Mouse (Mus musculus) heart, embryonic 15.5 days (tissue): ENCODE data around the gene Tbc1d8. TPM values are rescaled to one million over a fixed set of nuclear protein-coding genes. Genes with fewer than 3 reads are reported as not detected.

Experiments used
- ATAC-seq: fragments of 200-750 bp; cut with Nextera tagmentation; replicated peaks from 2 replicates; pipeline ENCODE4 v1.8.0; 2017; ENCODE audit warnings: low read depth, moderate TSS enrichment; ENCODE audit not compliant: insufficient number of reproducible peaks, insufficient read depth, low FRiP score
- H3K27ac ChIP-seq: fragments of 300-500 bp; sonication (generic); 2 replicates; pipeline ENCODE4 v1.5.1; 2015; ENCODE audit warnings: mild to moderate bottlenecking, inconsistent platforms
- H3K27me3 ChIP-seq: fragments of 300-500 bp; sonication (generic); 2 replicates; pipeline ENCODE4 v1.6.1; 2015; ENCODE audit warnings: inconsistent platforms
- H3K36me3 ChIP-seq: fragments of 300-500 bp; sonication (generic); 2 replicates; pipeline ENCODE4 v1.6.1; 2015; ENCODE audit warnings: mild to moderate bottlenecking, inconsistent platforms
- H3K4me1 ChIP-seq: fragments of 300-500 bp; sonication (generic); replicated peaks from 2 replicates; pipeline ENCODE4 v1.6.1; 2015; ENCODE audit warnings: inconsistent platforms
- H3K4me2 ChIP-seq: fragments of 300-500 bp; sonication (generic); 2 replicates; pipeline ENCODE4 v1.6.1; 2015; ENCODE audit warnings: inconsistent platforms, mild to moderate bottlenecking, moderate library complexity
- H3K4me3 ChIP-seq: fragments of 300-500 bp; sonication (generic); 2 replicates; pipeline ENCODE4 v1.5.1; 2015; ENCODE audit warnings: mild to moderate bottlenecking, inconsistent platforms
- H3K9ac ChIP-seq: fragments of 300-500 bp; sonication (generic); 2 replicates; pipeline ENCODE4 v1.6.1; 2015; ENCODE audit warnings: mild to moderate bottlenecking, inconsistent platforms
- H3K9me3 ChIP-seq: fragments of 300-500 bp; sonication (generic); replicated peaks from 2 replicates; pipeline ENCODE4 v1.6.1; 2016; ENCODE audit warnings: inconsistent platforms
- WGBS: fragments of 180-500 bp; shearing (Covaris S2); methylation state at CpG from one replicate; pipeline ENCODE4 v1.1.7; 2015; ENCODE audit warnings: mixed read lengths; 5-methylcytosine and 5-hydroxymethylcytosine counted together
- polyA plus RNA-seq: library from polyadenylated mRNA; unstranded; fragments of >200 nt; fragmentation: Nextera tagmentation; extraction: Ambion mirVana; gene quantifications from 2 replicates; pipeline ENCODE4 v1.2.1, GENCODE M21; 2015

Tbc1d8 gene
- polyA plus RNA-seq, 1 experiment from 2014 or later, result 10.4 TPM

- Histone ChIP-seq H3K27me3 (no peaks in the 10 kb centered on the region), H3K27ac (no peak overlapping the region), H3K4me2 (no peak overlapping the region), H3K9ac (no peak overlapping the region), H3K4me3 (no peak overlapping the region), H3K9me3 (no peaks in the 10 kb centered on the region), H3K36me3 (no peaks in the 10 kb centered on the region), H3K4me1 (no peaks in the 10 kb centered on the region)
- ATAC-seq, result no peak
- 4% methylated on average over 1 of the region's 1 CpGs for WGBS
These were observed 25.7 kb upstream of the Tbc1d8 start for GRCm38 (mm10) chr1:39504261-39504660.

- H3K4me2 ChIP-seq, result no peak overlapping the region
- no peak overlapping the region for H3K27ac ChIP-seq
- no peaks in the 10 kb centered on the region for H3K27me3 ChIP-seq
- H3K36me3 ChIP-seq, result no peaks in the 10 kb centered on the region
- WGBS, result 77% methylated on average over 17 of the region's 17 CpGs
- H3K9me3 ChIP-seq, result no peaks in the 10 kb centered on the region
- no peak overlapping the region for H3K4me3 ChIP-seq
- no peak overlapping the region for H3K9ac ChIP-seq
- ATAC-seq, result no peak
- H3K4me1 ChIP-seq, result no peaks in the 10 kb centered on the region
These were observed 24.5 kb upstream of the Tbc1d8 start for GRCm38 (mm10) chr1:39502817-39503633.

- no peak; the same call in 1 of the 2 replicates for ATAC-seq
- Histone ChIP-seq H3K4me3 (no peak overlapping the region), H3K4me1 (no peaks in the 10 kb centered on the region), H3K27ac (no peak overlapping the region), H3K27me3 (no peaks in the 10 kb centered on the region), H3K36me3 (no peaks in the 10 kb centered on the region), H3K9ac (no peak overlapping the region), H3K9me3 (no peaks in the 10 kb centered on the region), H3K4me2 (no peak overlapping the region)
- 64% methylated on average over 2 of the region's 2 CpGs for WGBS
These were observed 21.0 kb upstream of the Tbc1d8 start for GRCm38 (mm10) chr1:39499485-39499941.

- no peak overlapping the region for H3K4me3 ChIP-seq
- no peaks in the 10 kb centered on the region for H3K4me1 ChIP-seq
- no peak overlapping the region for H3K27ac ChIP-seq
- no peaks in the 10 kb centered on the region for H3K9me3 ChIP-seq
- H3K36me3 ChIP-seq, result no peaks in the 10 kb centered on the region
- H3K27me3 ChIP-seq, result no peaks in the 10 kb centered on the region
- ATAC-seq, result no peak
- 83% methylated on average over 11 of the region's 11 CpGs for WGBS
- no peak overlapping the region for H3K9ac ChIP-seq
- H3K4me2 ChIP-seq, result no peak overlapping the region
These were observed 19.2 kb upstream of the Tbc1d8 start for GRCm38 (mm10) chr1:39497748-39498147.

DNA sequence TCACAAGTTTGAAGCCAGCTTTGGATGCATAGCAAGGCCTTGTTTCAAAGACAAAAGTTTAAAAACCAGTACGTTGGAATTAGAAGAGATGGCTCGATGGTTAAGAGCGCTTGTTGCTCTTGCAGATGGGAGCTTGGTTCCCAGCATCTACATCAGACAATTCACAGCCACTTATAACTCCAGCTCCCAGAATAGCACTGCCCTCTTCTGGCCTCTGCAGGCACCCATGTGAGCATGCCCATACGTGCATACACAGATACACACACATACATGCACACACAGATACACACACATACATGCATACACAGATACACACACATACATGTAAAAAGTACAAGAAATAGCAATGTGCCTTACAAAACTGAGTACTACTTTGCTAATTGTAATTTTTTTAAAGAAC is 18.4 kb upstream of the Tbc1d8 start:
- H3K27ac ChIP-seq, result no peak overlapping the region
- no peak overlapping the region for H3K9ac ChIP-seq
- 88% methylated on average over 4 of the region's 4 CpGs for WGBS
- no peak overlapping the region for H3K4me2 ChIP-seq
- no peaks in the 10 kb centered on the region for H3K27me3 ChIP-seq
- H3K36me3 ChIP-seq, result no peaks in the 10 kb centered on the region
- H3K4me3 ChIP-seq, result no peak overlapping the region
- no peaks in the 10 kb centered on the region for H3K9me3 ChIP-seq
- H3K4me1 ChIP-seq, result no peaks in the 10 kb centered on the region
- no peak for ATAC-seq

- H3K36me3 ChIP-seq, result no peaks in the 10 kb centered on the region
- no peaks in the 10 kb centered on the region for H3K4me1 ChIP-seq
- H3K27ac ChIP-seq, result no peak overlapping the region
- H3K4me3 ChIP-seq, result no peak overlapping the region
- WGBS, result 63% methylated on average over 3 of the region's 3 CpGs
- ATAC-seq, result no peak
- H3K4me2 ChIP-seq, result no peak overlapping the region
- H3K27me3 ChIP-seq, result no peaks in the 10 kb centered on the region
- H3K9ac ChIP-seq, result no peak overlapping the region
- no peaks in the 10 kb centered on the region for H3K9me3 ChIP-seq
These were observed 15.1 kb upstream of the Tbc1d8 start for GRCm38 (mm10) chr1:39493664-39494063.

- ATAC-seq, result no peak
- no peaks in the 10 kb centered on the region for H3K27me3 ChIP-seq
- no peak overlapping the region for H3K9ac ChIP-seq
- no peak overlapping the region for H3K4me3 ChIP-seq
- no peaks in the 10 kb centered on the region for H3K4me1 ChIP-seq
- no peak overlapping the region for H3K27ac ChIP-seq
- no peaks in the 10 kb centered on the region for H3K36me3 ChIP-seq
- 75% methylated on average over 5 of the region's 5 CpGs for WGBS
- no peak overlapping the region for H3K4me2 ChIP-seq
- no peaks in the 10 kb centered on the region for H3K9me3 ChIP-seq
These were observed 14.6 kb upstream of the Tbc1d8 start for GRCm38 (mm10) chr1:39493165-39493564.

GRCm38 (mm10) chr1:39487370-39487769 is 8.8 kb upstream of the Tbc1d8 start:
- no peak overlapping the region for H3K4me3 ChIP-seq
- no peaks in the 10 kb centered on the region for H3K4me1 ChIP-seq
- H3K9me3 ChIP-seq, result no peaks in the 10 kb centered on the region
- no peak for ATAC-seq
- H3K4me2 ChIP-seq, result no peak overlapping the region
- no peaks in the 10 kb centered on the region for H3K27me3 ChIP-seq
- H3K27ac ChIP-seq, result no peak overlapping the region
- H3K36me3 ChIP-seq, result no peaks in the 10 kb centered on the region
- no peak overlapping the region for H3K9ac ChIP-seq
- WGBS, result 69% methylated on average over 3 of the region's 3 CpGs

GRCm38 (mm10) chr1:39482115-39482815 is 3.7 kb upstream of the Tbc1d8 start:
- Histone ChIP-seq H3K27ac (no peak overlapping the region), H3K4me1 (peaks cover 13% of the 10 kb centered on the region), H3K4me3 (no peak overlapping the region), H3K27me3 (no peaks in the 10 kb centered on the region), H3K9me3 (no peaks in the 10 kb centered on the region), H3K36me3 (no peaks in the 10 kb centered on the region), H3K4me2 (no peak overlapping the region), H3K9ac (no peak overlapping the region)
- WGBS, result 59% methylated on average over 10 of the region's 10 CpGs
- no peak for ATAC-seq

GRCm38 (mm10) chr1:39479254-39479653 is 699 bp upstream of the Tbc1d8 start:
- WGBS, result 63% methylated on average over 5 of the region's 5 CpGs
- Histone ChIP-seq H3K4me2 (peak overlapping the region; percentile 87), H3K4me3 (peak overlapping the region; percentile 77; the same call in 1 of the 2 replicates), H3K27me3 (no peaks in the 10 kb centered on the region), H3K36me3 (no peaks in the 10 kb centered on the region), H3K9me3 (no peaks in the 10 kb centered on the region), H3K9ac (no peak overlapping the region), H3K4me1 (peaks cover 19% of the 10 kb centered on the region), H3K27ac (peak overlapping the region; percentile 88; the same call in 1 of the 2 replicates)
- ATAC-seq, result no peak

GRCm38 (mm10) chr1:39478896-39479200 is 293 bp upstream of the Tbc1d8 start:
- no peaks in the 10 kb centered on the region for H3K9me3 ChIP-seq
- H3K9ac ChIP-seq, result peak overlapping the region; percentile 31; the same call in 1 of the 2 replicates
- ATAC-seq, result no peak
- 5% methylated on average over 10 of the region's 10 CpGs for WGBS
- peak overlapping the region; percentile 87 for H3K4me2 ChIP-seq
- peak overlapping the region; percentile 88 for H3K27ac ChIP-seq
- peak overlapping the region; percentile 77 for H3K4me3 ChIP-seq
- no peaks in the 10 kb centered on the region for H3K27me3 ChIP-seq
- no peaks in the 10 kb centered on the region for H3K36me3 ChIP-seq
- peaks cover 19% of the 10 kb centered on the region for H3K4me1 ChIP-seq
